ENCODE assay signal across 13 mouse cellular contexts in the genomic region with DNA sequence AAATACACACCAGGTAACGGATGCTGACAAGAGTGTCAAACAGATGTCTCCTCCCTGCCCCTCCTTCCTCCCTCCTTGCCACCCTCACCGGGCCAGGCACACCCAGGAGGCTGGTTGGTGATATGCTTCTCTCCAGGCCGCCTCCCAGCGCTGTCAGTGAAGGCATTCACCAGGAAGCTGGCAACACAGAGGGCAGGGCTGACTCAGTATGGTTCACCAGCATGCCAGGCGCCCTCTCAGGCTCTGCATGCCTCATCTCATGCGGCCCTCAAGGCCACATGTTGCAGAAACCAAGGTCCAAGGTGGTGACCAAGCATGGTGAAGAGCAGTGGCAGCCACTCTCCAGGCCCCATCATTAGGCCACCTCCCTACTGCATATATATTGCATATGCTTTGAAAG. TPM values are rescaled to one million over a fixed set of nuclear protein-coding genes. Genes with fewer than 3 reads are reported as not detected.
DNase-seq lines count a peak whose midpoint lies in the region.
"Had no signal": no experiment of that assay in that cellular context is flagged by ENCODE, and none has a peak within 500 bp of the region (broad histone marks: within the 10 kb centered on the region; RNA-seq: fewer than 3 reads in every experiment).

No protein-coding gene starts in this region.

- intact Hi-C loops in left cerebral cortex, postnatal 36 days (cut with DNase I), result no loop called here
- intact Hi-C loops in left cerebral cortex, postnatal 14 days (cut with DNase I), result no loop called here

- peak; percentile 16 for DNase-seq in MN1 (ENCODE audit: low spot score)
- peak; percentile 77 for DNase-seq in adrenal gland, adult 8-10 months
- DNase-seq in adrenal gland, postnatal 36 days, result peak; percentile 74 to 84
- DNase-seq in left cerebral cortex, postnatal 36 days (ENCODE audit: low spot score in 2 of 2), result no peak
- DNase-seq in left cerebral cortex, postnatal 14 days (ENCODE audit: low spot score in 2 of 2), result no peak
- no peak for DNase-seq in ovary, postnatal 36 days (ENCODE audit: low spot score)
- DNase-seq: B cell, adult 2 months; cerebellum, adult 11 months; cerebellum, adult 8-10 months; cerebellum, postnatal 25 days; gastrocnemius, postnatal 10 days; heart, adult 2 months; heart, postnatal 14 days had no signal

RNA-seq across cellular contexts. Expression of a gene that starts 11.9 kb away (rescaled TPM):
- 10 to 100 TPM; 39.3 to 61.3 (median 50.2) TPM for total RNA-seq in adrenal gland, adult 8-10 months (2022)
- total RNA-seq in adrenal gland, postnatal 36 days (2021), result 10 to 100 TPM; 25.1 to 37.1 TPM
- total RNA-seq in left cerebral cortex, postnatal 36 days (2021), result 100 to 1,000 TPM in 1 of 2 experiments, 10 to 100 TPM in 1; 84.8 to 103 TPM
- total RNA-seq in left cerebral cortex, postnatal 14 days (2021), result 10 to 100 TPM; 82.6 to 93.4 TPM

Comparison
In these comparisons a context has a peak if more than half of its experiments do, and no peak if none do; other contexts are left out.
1. DNase-seq: peak in MN1 (single experiment), adrenal gland, adult 8-10 months (single experiment) and adrenal gland, postnatal 36 days (2 of 2); none in left cerebral cortex, postnatal 36 days (0 of 2), left cerebral cortex, postnatal 14 days (0 of 2) and ovary, postnatal 36 days (single experiment).